In the genomic region with DNA sequence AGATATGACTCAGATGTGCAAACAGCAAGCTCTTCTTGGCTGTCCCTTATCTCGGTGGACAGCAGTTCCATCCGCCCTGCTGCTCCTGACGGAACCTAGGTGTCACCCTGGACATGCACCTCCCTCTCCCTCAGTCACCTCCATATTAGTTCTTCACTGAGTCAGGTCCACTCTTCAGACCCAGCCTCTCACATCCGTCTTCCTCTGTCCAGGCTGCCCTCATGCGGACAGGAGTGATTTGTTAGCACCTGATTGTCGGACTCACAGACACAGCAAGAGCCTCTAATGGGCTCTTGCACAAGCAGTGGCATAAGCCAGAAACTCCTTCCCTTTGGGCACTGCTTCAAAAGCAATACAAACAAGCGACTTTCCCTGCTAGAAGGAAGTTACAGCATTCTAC, we compare ENCODE assay signal across 21 mouse cellular contexts. TPM values are rescaled to one million over a fixed set of nuclear protein-coding genes. Genes with fewer than 3 reads are reported as not detected.
DNase-seq lines count a peak whose midpoint lies in the region; ATAC-seq and TF ChIP-seq lines count a peak whose summit lies in the region.
"Had no signal": no experiment of that assay in that cellular context is flagged by ENCODE, and none has a peak within 500 bp of the region (broad histone marks: within the 10 kb centered on the region; RNA-seq: fewer than 3 reads in every experiment).

No protein-coding gene starts in this region.

- 46% methylated on average over 7 of the region's 7 CpGs for WGBS in heart, postnatal 0 days
- 54% methylated on average over 7 of the region's 7 CpGs for WGBS in liver, postnatal 0 days (ENCODE audit: insufficient replicate concordance)
- WGBS in small intestine, adult 2 months = 23% methylated on average over 7 of the region's 7 CpGs
- 88% methylated on average over 7 of the region's 7 CpGs for WGBS in midbrain, embryonic 14.5 days

- no peak for ATAC-seq in heart, postnatal 0 days (ENCODE audit: insufficient read depth, low read depth)
- ATAC-seq in liver, postnatal 0 days = peak; percentile 61
- ATAC-seq in midbrain, embryonic 14.5 days (ENCODE audit: low FRiP score, low TSS enrichment) = no peak
- no peak for ATAC-seq in erythroid progenitor cell, adult 5-6 weeks (replicated peaks; ENCODE audit: low FRiP score, poor library complexity, severe bottlenecking)
- ATAC-seq: forebrain, embryonic 16.5 days; midbrain, embryonic 15.5 days had no signal

- H3K4me3 ChIP-seq in heart, postnatal 0 days (ENCODE audit: low read depth, low read length) = no peak overlapping the region
- no peak overlapping the region for H3K4me3 ChIP-seq in liver, postnatal 0 days (ENCODE audit: low read depth, low read length)
- peak overlapping the region; percentile 17; the same call in 1 of the 2 replicates for H3K4me3 ChIP-seq in small intestine, adult 2 months (ENCODE audit: low read depth, low read length)
- no peak overlapping the region for H3K4me3 ChIP-seq in midbrain, embryonic 14.5 days (replicated peaks; ENCODE audit: low read depth, low read length)
- H3K4me3 ChIP-seq: embryonic facial prominence, embryonic 15.5 days; gastrocnemius, adult 2 months; midbrain, embryonic 15.5 days had no signal

- no peak overlapping the region for H3K9ac ChIP-seq in heart, postnatal 0 days (replicated peaks; ENCODE audit: low read depth, low read length)
- H3K9ac ChIP-seq in liver, postnatal 0 days (replicated peaks) = no peak overlapping the region
- no peak overlapping the region for H3K9ac ChIP-seq in midbrain, embryonic 14.5 days (replicated peaks; ENCODE audit: low read length)
- H3K9ac ChIP-seq: embryonic facial prominence, embryonic 15.5 days; midbrain, embryonic 15.5 days had no signal

- no peaks in the 10 kb centered on the region for H3K27me3 ChIP-seq in heart, postnatal 0 days (ENCODE audit: control insufficient read depth, insufficient read depth, low read length)
- H3K27me3 ChIP-seq in liver, postnatal 0 days (ENCODE audit: insufficient read depth, low read length) = no peaks in the 10 kb centered on the region
- H3K27me3 ChIP-seq in small intestine, adult 2 months (ENCODE audit: control insufficient read depth, insufficient read depth, low read length) = no peaks in the 10 kb centered on the region
- H3K27me3 ChIP-seq in midbrain, embryonic 14.5 days (ENCODE audit: control insufficient read depth, insufficient read depth, low read length) = no peaks in the 10 kb centered on the region
- H3K27me3 ChIP-seq: embryonic facial prominence, embryonic 15.5 days; midbrain, embryonic 15.5 days had no signal

- no peak for TF ChIP-seq EP300 in heart, postnatal 0 days (IDR thresholded peaks at IDR 0.05; ENCODE audit: low read depth)
- TF ChIP-seq EP300 in liver, postnatal 0 days (IDR thresholded peaks at IDR 0.05; ENCODE audit: low read depth) = no peak

- no peak overlapping the region for H3K4me2 ChIP-seq in heart, postnatal 0 days (ENCODE audit: low read depth, low read length)
- peak overlapping the region; percentile 33; the same call in 1 of the 2 replicates for H3K4me2 ChIP-seq in liver, postnatal 0 days (ENCODE audit: low read depth, low read length)
- H3K4me2 ChIP-seq in midbrain, embryonic 14.5 days (ENCODE audit: low read length) = no peak overlapping the region
- H3K4me2 ChIP-seq: embryonic facial prominence, embryonic 15.5 days; midbrain, embryonic 15.5 days had no signal

- no peak for DNase-seq in heart, postnatal 0 days (ENCODE audit: low spot score)
- no peak for DNase-seq in heart, postnatal 36 days
- DNase-seq in fibroblast of lung, adult 2 months (ENCODE audit: low read depth) = peak; percentile 43
- DNase-seq in liver, postnatal 0 days = peak; percentile 19
- DNase-seq in midbrain, embryonic 14.5 days = no peak
- DNase-seq in left cerebral cortex, adult 18-20 months (ENCODE audit: low spot score in 2 of 2) = no peak
- DNase-seq: adrenal gland, adult 8-10 months; cerebellum, adult 8-10 months; gastrocnemius, adult 2 months; heart, postnatal 4 days; kidney, adult 18-20 months; layer of hippocampus, postnatal 36 days had no signal

- peak; percentile 18 for TF ChIP-seq CTCF in heart, postnatal 0 days (IDR thresholded peaks at IDR 0.05; ENCODE audit: low read depth)
- TF ChIP-seq CTCF in liver, postnatal 0 days (IDR thresholded peaks at IDR 0.05; ENCODE audit: low read depth) = peak; percentile 30; the same call in 1 of the 2 replicates
- TF ChIP-seq CTCF in small intestine, adult 2 months (IDR thresholded peaks at IDR 0.05; ENCODE audit: extremely low read depth, insufficient read length, insufficient replicate concordance, low read depth, low read length) = peak; percentile 31; the same call in 1 of the 2 replicates

- peaks cover 11% of the 10 kb centered on the region; the same call in 1 of the 2 replicates for H3K4me1 ChIP-seq in heart, postnatal 0 days (ENCODE audit: control insufficient read depth, insufficient read depth)
- peaks cover 27% of the 10 kb centered on the region for H3K4me1 ChIP-seq in liver, postnatal 0 days (ENCODE audit: insufficient read depth)
- H3K4me1 ChIP-seq in small intestine, adult 2 months (ENCODE audit: control insufficient read depth, insufficient read depth, insufficient read length, low read length) = peaks cover 57% of the 10 kb centered on the region
- H3K4me1 ChIP-seq in midbrain, embryonic 14.5 days (ENCODE audit: control insufficient read depth, insufficient read depth, low read length) = no peaks in the 10 kb centered on the region
- H3K4me1 ChIP-seq: midbrain, embryonic 15.5 days had no signal

- H3K27ac ChIP-seq in heart, postnatal 0 days (ENCODE audit: low read depth) = no peak overlapping the region
- H3K27ac ChIP-seq in liver, postnatal 0 days (ENCODE audit: low read depth) = peak overlapping the region; percentile 71
- peak overlapping the region; percentile 87 for H3K27ac ChIP-seq in small intestine, adult 2 months (ENCODE audit: insufficient read depth, low read depth, low read length)
- H3K27ac ChIP-seq in midbrain, embryonic 14.5 days (replicated peaks; ENCODE audit: low read depth, low read length) = no peak overlapping the region
- H3K27ac ChIP-seq: embryonic facial prominence, embryonic 15.5 days; gastrocnemius, adult 2 months; macrophage; midbrain, embryonic 15.5 days had no signal

- no peaks in the 10 kb centered on the region for H3K36me3 ChIP-seq in heart, postnatal 0 days (replicated peaks; ENCODE audit: control insufficient read depth, insufficient read depth, low read length)
- H3K36me3 ChIP-seq in liver, postnatal 0 days (replicated peaks; ENCODE audit: insufficient read depth, low read length) = no peaks in the 10 kb centered on the region
- H3K36me3 ChIP-seq in small intestine, adult 2 months (ENCODE audit: control insufficient read depth, insufficient read depth, low read length) = peaks cover 5% of the 10 kb centered on the region; the same call in 1 of the 2 replicates
- H3K36me3 ChIP-seq in midbrain, embryonic 14.5 days (ENCODE audit: control insufficient read depth, insufficient read depth, low read length) = no peaks in the 10 kb centered on the region
- H3K36me3 ChIP-seq: embryonic facial prominence, embryonic 15.5 days; midbrain, embryonic 15.5 days had no signal

- TF ChIP-seq POLR2A in small intestine, adult 2 months (IDR thresholded peaks at IDR 0.05; ENCODE audit: low read depth, low read length) = no peak

- H3K9me3 ChIP-seq in heart, postnatal 0 days (replicated peaks; ENCODE audit: control insufficient read depth, low read length) = no peaks in the 10 kb centered on the region
- no peaks in the 10 kb centered on the region for H3K9me3 ChIP-seq in liver, postnatal 0 days (ENCODE audit: low read length)
- H3K9me3 ChIP-seq in midbrain, embryonic 14.5 days (ENCODE audit: control insufficient read depth, low read length) = no peaks in the 10 kb centered on the region
- H3K9me3 ChIP-seq: embryonic facial prominence, embryonic 15.5 days; midbrain, embryonic 15.5 days had no signal

- intact Hi-C loops in heart, postnatal 36 days (cut with DNase I) = no loop called here

RNA-seq across cellular contexts. Expression of a gene that starts 35.9 kb away (rescaled TPM):
- 0.19 TPM in 1 of 2 replicates, not detected in the other for total RNA-seq in heart, postnatal 0 days (2014; rRNA removed; ENCODE audit: low replicate concordance)
- 0.12 and 0.87 TPM in 2 replicates for polyA plus RNA-seq in heart, postnatal 0 days (2015; fragmentation: Nextera tagmentation; extraction: Ambion mirVana)
- total RNA-seq in heart, postnatal 36 days (2021) = not detected
- 3,365 and 3,457 TPM in 2 replicates for polyA plus RNA-seq in liver, postnatal 0 days (2015; fragmentation: Nextera tagmentation; extraction: Ambion mirVana)
- polyA plus RNA-seq in small intestine, adult 2 months (2012; rRNA removed) = 3.4 TPM in 1 of 2 replicates, not detected in the other
- polyA plus RNA-seq in midbrain, embryonic 14.5 days (2014; fragmentation: Nextera tagmentation; extraction: Ambion mirVana) = 0.47 and 0.55 TPM in 2 replicates
- total RNA-seq in left cerebral cortex, adult 18-20 months (2021) = 1 to 10 TPM in 1 of 2 experiments, under 1 TPM in 1; 0.74 to 1.1 TPM
- not detected in 2 replicates for total RNA-seq in erythroid progenitor cell, adult 5-6 weeks (2015; ENCODE audit: low replicate concordance)
- total RNA-seq in erythroid progenitor cell, adult 5-6 weeks (2017; ENCODE audit: low replicate concordance) = not detected in 2 replicates
- total RNA-seq: heart, adult 8-10 months had no signal
- polyA plus RNA-seq: embryonic facial prominence, embryonic 15.5 days; limb, embryonic 11.5 days; macrophage; spleen, adult 2 months had no signal

RNA-seq across cellular contexts. Expression of a gene that starts 36.5 kb away (rescaled TPM):
- 11.2 and 28.8 TPM in 2 replicates for total RNA-seq in heart, postnatal 0 days (2014; rRNA removed; ENCODE audit: low replicate concordance)
- polyA plus RNA-seq in heart, postnatal 0 days (2015; fragmentation: Nextera tagmentation; extraction: Ambion mirVana) = 7.0 and 7.9 TPM in 2 replicates
- total RNA-seq in heart, postnatal 36 days (2021) = 10 to 100 TPM; 33.6 to 41.0 TPM
- polyA plus RNA-seq in liver, postnatal 0 days (2015; fragmentation: Nextera tagmentation; extraction: Ambion mirVana) = 2.9 and 3.0 TPM in 2 replicates
- polyA plus RNA-seq in small intestine, adult 2 months (2012; rRNA removed) = 4.7 and 13.9 TPM in 2 replicates
- polyA plus RNA-seq in midbrain, embryonic 14.5 days (2014; fragmentation: Nextera tagmentation; extraction: Ambion mirVana) = 7.6 and 9.3 TPM in 2 replicates
- total RNA-seq in left cerebral cortex, adult 18-20 months (2021) = 100 to 1,000 TPM; 156 to 175 TPM
- 2.9 and 14.3 TPM in 2 replicates for total RNA-seq in erythroid progenitor cell, adult 5-6 weeks (2015; ENCODE audit: low replicate concordance)
- total RNA-seq in erythroid progenitor cell, adult 5-6 weeks (2017; ENCODE audit: low replicate concordance) = 0.30 and 0.77 TPM in 2 replicates

Comparison
In these comparisons a context has a peak if more than half of its experiments do, and no peak if none do; other contexts are left out.
1. DNase-seq: peak in fibroblast of lung, adult 2 months (single experiment) and liver, postnatal 0 days (single experiment); none in heart, postnatal 0 days (single experiment), heart, postnatal 36 days (0 of 2), midbrain, embryonic 14.5 days (single experiment) and left cerebral cortex, adult 18-20 months (0 of 2).
2. H3K27ac ChIP-seq: peak in liver, postnatal 0 days (single experiment) and small intestine, adult 2 months (single experiment); none in heart, postnatal 0 days (single experiment) and midbrain, embryonic 14.5 days (single experiment).
3. Peak in every context shown above with its lines, with median percentiles within 50 percentile points of each other: CTCF ChIP-seq.